Mouse (Mus musculus) lung, embryonic 14.5 days (tissue): ENCODE results near the gene Twnk. TPM values are rescaled to one million over a fixed set of nuclear protein-coding genes. Genes with fewer than 3 reads are reported as not detected.
A peak's percentile ranks its signal among the peaks of the same experiment; 100 is the strongest.

Experiments
- ATAC-seq: fragments of 200-750 bp; cut with Nextera tagmentation; 2 replicates; pipeline ENCODE4 v1.8.0; 2017; ENCODE audit warnings: mild to moderate bottlenecking, moderate TSS enrichment, moderate library complexity; ENCODE audit not compliant: insufficient read depth
- DNase-seq: peaks from one replicate; pipeline ENCODE4 v3.0.0-alpha.2; 2015
- H3K27ac ChIP-seq: fragments of 300-500 bp; sonication (generic); 2 replicates; pipeline ENCODE4 v1.5.1; 2014; ENCODE audit warnings: low read depth, mild to moderate bottlenecking, moderate library complexity
- H3K27me3 ChIP-seq: fragments of 300-500 bp; sonication (generic); 2 replicates; pipeline ENCODE4 v1.6.1; 2014; ENCODE audit warnings: low read length, control low read depth; ENCODE audit not compliant: insufficient read depth
- H3K36me3 ChIP-seq: fragments of 300-500 bp; sonication (generic); 2 replicates; pipeline ENCODE4 v1.6.1; 2014; ENCODE audit warnings: control low read depth; ENCODE audit not compliant: insufficient read depth
- H3K4me1 ChIP-seq: fragments of 300-500 bp; sonication (generic); 2 replicates; pipeline ENCODE4 v1.6.1; 2014; ENCODE audit warnings: antibody characterized with exemption, control low read depth; ENCODE audit not compliant: insufficient read depth
- H3K4me2 ChIP-seq: fragments of 300-500 bp; sonication (generic); 2 replicates; pipeline ENCODE4 v1.6.1; 2014; ENCODE audit warnings: mild to moderate bottlenecking
- H3K4me3 ChIP-seq: fragments of 300-500 bp; sonication (generic); 2 replicates; pipeline ENCODE4 v1.5.1; 2014; ENCODE audit warnings: low read depth, low read length
- H3K9ac ChIP-seq: fragments of 300-500 bp; sonication (generic); 2 replicates; pipeline ENCODE4 v1.6.1; 2014
- H3K9me3 ChIP-seq: fragments of 300-500 bp; sonication (generic); 2 replicates; pipeline ENCODE4 v1.6.1; 2016; ENCODE audit warnings: low read depth, low read length, control low read depth
- CTCF ChIP-seq: IDR thresholded peaks from 2 replicates; pipeline ENCODE4 v1.5.1; 2016; ENCODE audit warnings: antibody characterized with exemption, low read depth
- WGBS: fragments of 180-500 bp; shearing (Covaris S2); extraction: QIAGEN DNeasy Blood & Tissue Kit; methylation state at CpG from one replicate; pipeline ENCODE4 v1.1.7; 2014; 5-methylcytosine and 5-hydroxymethylcytosine counted together
- polyA plus RNA-seq: library from polyadenylated mRNA; unstranded; fragments of >200 nt; fragmentation: Nextera tagmentation; extraction: Ambion mirVana; gene quantifications from 2 replicates; pipeline ENCODE4 v1.2.1, GENCODE M21; 2014

The Twnk gene
- polyA plus RNA-seq, 1 experiment from 2014 or later = 14.8 TPM

- H3K27me3 ChIP-seq = no peaks in the 10 kb centered on the region
- no peak for ATAC-seq
- H3K4me3 ChIP-seq = no peak overlapping the region
- no peak overlapping the region for H3K9ac ChIP-seq
- H3K4me2 ChIP-seq = no peak overlapping the region
- H3K27ac ChIP-seq = no peak overlapping the region
- no peaks in the 10 kb centered on the region for H3K9me3 ChIP-seq
- WGBS = 81% methylated on average over 7 of the region's 7 CpGs
- DNase-seq = no peak
- peaks cover 14% of the 10 kb centered on the region for H3K4me1 ChIP-seq
- peaks cover 32% of the 10 kb centered on the region for H3K36me3 ChIP-seq
- TF ChIP-seq CTCF = no peak
These were observed 1.5 kb upstream of the Twnk start for GRCm38 (mm10) chr19:45003740-45004516.

GRCm38 (mm10) chr19:45005957-45006712 lies 672 bp downstream of the Twnk start, which contains the start of gene Mrpl43:
TSS of gene Mrpl43 (minus strand) at chr19:45006442.
- TF ChIP-seq CTCF = no peak
- WGBS = under 1% methylated on average over 82 of the region's 82 CpGs
- Histone ChIP-seq H3K4me1 (peaks cover 14% of the 10 kb centered on the region), H3K4me2 (peak within 1 kb of the TSS; percentile 92), H3K9me3 (no peaks in the 10 kb centered on the region), H3K4me3 (peak within 1 kb of the TSS; percentile 97), H3K27me3 (no peaks in the 10 kb centered on the region), H3K27ac (peak within 1 kb of the TSS; percentile 80; the same call in 1 of the 2 replicates), H3K36me3 (peaks cover 53% of the 10 kb centered on the region), H3K9ac (peak within 1 kb of the TSS; percentile 72)
- peak; percentile 92 for ATAC-seq
- DNase-seq = peak; percentile 96

- ATAC-seq (no peak), DNase-seq (no peak)
- WGBS = 31% methylated on average over 17 of the region's 17 CpGs
- Histone ChIP-seq H3K27me3 (no peaks in the 10 kb centered on the region), H3K27ac (peak overlapping the region; percentile 80; the same call in 1 of the 2 replicates), H3K4me3 (peak overlapping the region; percentile 97), H3K9me3 (no peaks in the 10 kb centered on the region), H3K4me2 (peak overlapping the region; percentile 92), H3K36me3 (peaks cover 56% of the 10 kb centered on the region), H3K4me1 (peaks cover 14% of the 10 kb centered on the region), H3K9ac (peak overlapping the region; percentile 72)
- TF ChIP-seq CTCF = no peak
These were observed 1.6 kb downstream of the Twnk start for GRCm38 (mm10) chr19:45007021-45007420.

GRCm38 (mm10) chr19:45007425-45008191 lies 2.1 kb downstream of the Twnk start:
- Histone ChIP-seq H3K27ac (no peak overlapping the region), H3K36me3 (peaks cover 62% of the 10 kb centered on the region), H3K27me3 (no peaks in the 10 kb centered on the region), H3K4me3 (peak overlapping the region; percentile 97), H3K4me2 (peak overlapping the region; percentile 92), H3K4me1 (peaks cover 14% of the 10 kb centered on the region), H3K9me3 (no peaks in the 10 kb centered on the region), H3K9ac (peak overlapping the region; percentile 72; the same call in 1 of the 2 replicates)
- TF ChIP-seq CTCF = no peak
- 77% methylated on average over 20 of the region's 20 CpGs for WGBS
- DNase-seq (no peak), ATAC-seq (no peak)

- DNase-seq = no peak
- Histone ChIP-seq H3K27ac (no peak overlapping the region), H3K4me1 (peaks cover 20% of the 10 kb centered on the region), H3K27me3 (no peaks in the 10 kb centered on the region), H3K9ac (no peak overlapping the region), H3K36me3 (peaks cover 40% of the 10 kb centered on the region), H3K9me3 (no peaks in the 10 kb centered on the region), H3K4me2 (no peak overlapping the region), H3K4me3 (no peak overlapping the region)
- 90% methylated on average over 4 of the region's 4 CpGs for WGBS
- no peak for ATAC-seq
- no peak for TF ChIP-seq CTCF
These were observed 5.2 kb downstream of the Twnk start for GRCm38 (mm10) chr19:45010646-45011045.

- Histone ChIP-seq H3K36me3 (peaks cover 40% of the 10 kb centered on the region), H3K27me3 (no peaks in the 10 kb centered on the region), H3K9ac (no peak overlapping the region), H3K4me2 (no peak overlapping the region), H3K27ac (no peak overlapping the region), H3K4me1 (peaks cover 16% of the 10 kb centered on the region), H3K4me3 (no peak overlapping the region), H3K9me3 (no peaks in the 10 kb centered on the region)
- TF ChIP-seq CTCF = no peak
- 87% methylated on average over 8 of the region's 8 CpGs for WGBS
- ATAC-seq = no peak
- DNase-seq = no peak
These were observed 6.8 kb downstream of the Twnk start for GRCm38 (mm10) chr19:45012219-45012618.
